Mouse (Mus musculus) Patski (cell line): Measurements from ENCODE around the gene Crabp2. TPM values are rescaled to one million over a fixed set of nuclear protein-coding genes. Genes with fewer than 3 reads are reported as not detected.

Experiments
- ATAC-seq: fragments of 100-300 bp; one replicate; pipeline ENCODE4 v1.8.0; 2021
- CTCF ChIA-PET: fragments of 350-600 bp; sonication (Branson Sonifier 250); formaldehyde crosslinking; loops from one replicate; lab custom pipeline; 2022; ENCODE audit warnings: inconsistent platforms; lab: Charles Lee
- POLR2A ChIA-PET: fragments of 350-600 bp; sonication (Branson Sonifier 250); formaldehyde crosslinking; loops from one replicate; lab custom pipeline; 2022; ENCODE audit warnings: antibody characterized with exemption, inconsistent platforms; lab: Charles Lee
- DNase-seq: peaks from one replicate; pipeline ENCODE4 v3.0.0-alpha.2; 2011; ENCODE audit warnings: low read depth, low spot score
- H3K27me3 ChIP-seq: fragments of 371-371 bp; one replicate; pipeline ENCODE4 v1.5.1; 2021
- CTCF ChIP-seq: fragments of 100-300 bp; IDR thresholded peaks from one replicate; pipeline ENCODE4 v1.5.1; 2021
- in situ Hi-C: fragments of 300-500 bp; cut with MboI; formaldehyde crosslinking; loops from 3 replicates; pipeline ENCODE4 v1.11.1; 2018; ENCODE audit warnings: low pct_unique_long_range_greater_than_20kb, mixed read lengths
- polyA plus RNA-seq: library from polyadenylated mRNA; unstranded; gene quantifications from one replicate; pipeline ENCODE4 v1.2.3, GENCODE M21; 2021

Crabp2 gene
- polyA plus RNA-seq, 1 experiment from 2014 or later = 0.59 TPM

GRCm38 (mm10) chr3:87949266-87949954 lies 944 bp downstream of the Crabp2 start:
- in situ Hi-C loops = no loop called here
- ChIA-PET CTCF (interaction anchor here (0.8 to 3.6 kb wide), 5 partner anchors 9 to 37 kb away, joined by 5 to 17 read pairs (median 9); no protein-coding TSS in a partner anchor), POLR2A (interaction anchor here (1.0 to 1.4 kb wide), 2 partner anchors 9 to 12 kb away, joined by 3 to 5 read pairs; no protein-coding TSS in a partner anchor)
- DNase-seq = no peak
- no peaks in the 10 kb centered on the region for H3K27me3 ChIP-seq
- TF ChIP-seq CTCF = no peak
- no peak for ATAC-seq

GRCm38 (mm10) chr3:87949955-87950515 lies 1.6 kb downstream of the Crabp2 start:
- ChIA-PET CTCF (interaction anchor here (0.9 to 3.6 kb wide), 5 partner anchors 9 to 37 kb away, joined by 5 to 17 read pairs (median 9); no protein-coding TSS in a partner anchor), POLR2A (interaction anchor here (0.5 to 1.4 kb wide), 4 partner anchors 9 to 74 kb away, joined by 3 to 5 read pairs (median 3); no protein-coding TSS in a partner anchor)
- no peak for TF ChIP-seq CTCF
- ATAC-seq = no peak
- no peak for DNase-seq
- H3K27me3 ChIP-seq = no peaks in the 10 kb centered on the region
- in situ Hi-C loops = no loop called here

- DNase-seq = no peak
- H3K27me3 ChIP-seq = no peaks in the 10 kb centered on the region
- POLR2A ChIA-PET = no interaction called here
- ATAC-seq = no peak
- TF ChIP-seq CTCF = no peak
- CTCF ChIA-PET = interaction anchor here (1.1 to 3.6 kb wide), 4 partner anchors 9 to 35 kb away, joined by 4 to 14 read pairs (median 10); no protein-coding TSS in a partner anchor
- in situ Hi-C loops = no loop called here
Measured at GRCm38 (mm10) chr3:87951946-87952345, 3.5 kb downstream of the Crabp2 start.

- CTCF ChIA-PET = interaction anchor here (1.1 to 3.6 kb wide), 5 partner anchors 8 to 34 kb away, joined by 4 to 14 read pairs (median 6); no protein-coding TSS in a partner anchor
- in situ Hi-C loops = no loop called here
- no peaks in the 10 kb centered on the region for H3K27me3 ChIP-seq
- no peak for ATAC-seq
- TF ChIP-seq CTCF = no peak
- DNase-seq = no peak
- POLR2A ChIA-PET = no interaction called here
Measured at GRCm38 (mm10) chr3:87952440-87952839, 4.0 kb downstream of the Crabp2 start.

- no peak for TF ChIP-seq CTCF
- ATAC-seq (no peak), DNase-seq (no peak)
- CTCF ChIA-PET = interaction anchor here (5.4 to 18.9 kb wide), 2 partner anchors 14 to 28 kb away, joined by 63 to 437 read pairs; partner anchors contain the start of gene Nes
- in situ Hi-C loops = no loop called here
- POLR2A ChIA-PET = interaction anchor here (0.7 to 1.4 kb wide), 2 partner anchors 9 to 72 kb away, joined by 3 to 5 read pairs; no protein-coding TSS in a partner anchor
- H3K27me3 ChIP-seq = no peaks in the 10 kb centered on the region
Measured at GRCm38 (mm10) chr3:87958056-87958455, 9.6 kb downstream of the Crabp2 start.

- ChIA-PET POLR2A (interaction anchor here (1.4 to 3.1 kb wide), 2 partner anchors 9 to 22 kb away, joined by 5 to 15 read pairs; no protein-coding TSS in a partner anchor), CTCF (interaction anchor here (4.0 to 18.9 kb wide), 3 partner anchors 14 to 28 kb away, joined by 42 to 437 read pairs (median 63); partner anchors contain the start of gene Nes)
- no peak for TF ChIP-seq CTCF
- no peaks in the 10 kb centered on the region for H3K27me3 ChIP-seq
- in situ Hi-C loops = no loop called here
- ATAC-seq = no peak
- no peak for DNase-seq
Measured at GRCm38 (mm10) chr3:87958476-87958875, 10.0 kb downstream of the Crabp2 start.

- DNase-seq = no peak
- in situ Hi-C loops = no loop called here
- CTCF ChIA-PET = interaction anchor here (4.0 to 18.9 kb wide), 3 partner anchors 13 to 27 kb away, joined by 42 to 437 read pairs (median 63); partner anchors contain the start of gene Nes
- no peaks in the 10 kb centered on the region for H3K27me3 ChIP-seq
- no peak for TF ChIP-seq CTCF
- POLR2A ChIA-PET = interaction anchor here (1.4 to 3.1 kb wide), 2 partner anchors 10 to 23 kb away, joined by 5 to 15 read pairs; no protein-coding TSS in a partner anchor
- no peak for ATAC-seq
Measured at GRCm38 (mm10) chr3:87958967-87959366, 10.5 kb downstream of the Crabp2 start.

GRCm38 (mm10) chr3:87959371-87959770 lies 10.9 kb downstream of the Crabp2 start:
- ChIA-PET POLR2A (interaction anchor here (1.4 to 3.1 kb wide), 2 partner anchors 10 to 23 kb away, joined by 5 to 15 read pairs; no protein-coding TSS in a partner anchor), CTCF (interaction anchor here (1.2 to 18.9 kb wide), 5 partner anchors 13 to 99 kb away, joined by 4 to 437 read pairs (median 42); partner anchors contain the start of gene Nes)
- no peak for DNase-seq
- no peak for TF ChIP-seq CTCF
- in situ Hi-C loops = no loop called here
- ATAC-seq = no peak
- no peaks in the 10 kb centered on the region for H3K27me3 ChIP-seq

GRCm38 (mm10) chr3:87960191-87960585 lies 11.7 kb downstream of the Crabp2 start:
- in situ Hi-C loops = no loop called here
- no peaks in the 10 kb centered on the region for H3K27me3 ChIP-seq
- POLR2A ChIA-PET = interaction anchor here (1.1 to 3.1 kb wide), 4 partner anchors 10 to 75 kb away, joined by 3 to 15 read pairs (median 4); partner anchors contain the start of gene Prcc
- ATAC-seq = no peak
- CTCF ChIA-PET = interaction anchor here (0.6 to 18.9 kb wide), 19 partner anchors 8 to 191 kb away, joined by 3 to 437 read pairs (median 5); partner anchors contain the start of genes Crabp2, Nes and Prcc
- DNase-seq = no peak
- no peak for TF ChIP-seq CTCF
